Mouse (Mus musculus): ENCODE measurements around the gene Me1.

Gene Me1

DNA sequence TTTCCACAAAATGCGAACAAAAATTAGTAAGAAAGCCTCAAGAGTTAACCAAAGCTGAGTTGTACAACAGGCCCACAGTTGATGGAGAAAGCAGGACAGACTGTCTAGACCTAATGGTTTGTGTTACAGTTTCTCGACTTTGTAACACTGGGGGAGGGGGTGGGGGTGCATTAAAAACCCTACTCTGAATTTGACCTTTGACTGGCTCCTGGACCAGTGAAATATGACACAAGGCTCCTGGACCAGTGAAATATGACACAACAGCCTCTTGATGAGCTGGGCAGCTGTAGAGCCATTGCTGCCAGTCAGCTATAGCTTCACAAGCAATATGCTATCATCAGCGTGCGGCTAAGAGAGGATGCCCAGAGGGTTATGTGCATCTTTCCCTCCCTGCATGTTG lies 37.4 kb downstream of the Me1 start:
- DNase-seq (ENCODE audit: low spot score in 2 of 2) = no peak

- DNase-seq (ENCODE audit: low spot score in 2 of 2) = no peak
Observed at GRCm38 (mm10) chr9:86652194-86652593, 43.6 kb downstream of the Me1 start.

DNA sequence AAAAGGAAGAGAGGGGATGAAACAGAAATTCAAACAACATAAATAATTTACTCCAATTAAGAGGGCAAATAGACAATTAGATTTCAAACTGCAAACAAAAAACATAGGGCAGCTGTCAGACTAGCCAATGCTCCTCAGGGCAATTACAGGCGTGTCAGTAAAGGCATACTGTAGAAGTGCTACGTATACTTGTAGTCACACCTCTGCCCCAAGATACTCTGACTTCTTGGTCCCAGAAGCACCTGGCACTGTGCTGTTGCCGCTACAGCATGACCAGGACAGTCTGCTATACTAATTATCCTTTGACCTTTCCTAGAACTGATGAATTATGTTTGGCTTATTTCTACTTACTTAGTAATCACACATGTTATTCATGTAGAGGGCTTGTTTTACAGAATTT lies 44.5 kb downstream of the Me1 start:
- DNase-seq (ENCODE audit: low spot score in 2 of 2) = no peak

DNA sequence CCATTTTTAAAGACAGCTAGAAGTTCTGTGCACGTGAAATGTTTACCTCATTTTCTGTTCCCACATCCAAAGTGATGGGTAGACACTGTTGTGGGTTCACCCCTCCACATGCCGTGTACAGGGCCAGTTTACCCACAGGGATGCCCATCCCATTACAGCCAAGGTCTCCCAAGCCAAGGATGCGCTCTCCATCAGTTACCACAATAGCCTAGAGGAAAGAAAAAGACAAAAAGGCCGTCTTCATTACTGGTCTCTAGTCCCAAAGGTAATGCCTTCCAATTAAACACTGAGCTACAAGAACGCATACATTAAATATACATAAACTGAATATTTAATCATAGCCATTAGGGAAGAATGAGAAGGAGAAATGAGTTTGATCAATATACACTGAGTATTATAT lies 44.9 kb downstream of the Me1 start:
- no peak for DNase-seq (ENCODE audit: low spot score in 2 of 2)

- DNase-seq (ENCODE audit: low spot score in 2 of 2) = no peak
Observed at GRCm38 (mm10) chr9:86647931-86648550, 47.7 kb downstream of the Me1 start.

- no peak for DNase-seq (ENCODE audit: low spot score in 2 of 2)
Observed at GRCm38 (mm10) chr9:86646807-86647206, 48.9 kb downstream of the Me1 start.

GRCm38 (mm10) chr9:86643497-86643896 lies 52.3 kb downstream of the Me1 start:
- DNase-seq (ENCODE audit: low spot score in 2 of 2) = no peak

- DNase-seq (ENCODE audit: low spot score in 2 of 2) = no peak
Observed at GRCm38 (mm10) chr9:86638771-86639170, 57.0 kb downstream of the Me1 start.

DNA sequence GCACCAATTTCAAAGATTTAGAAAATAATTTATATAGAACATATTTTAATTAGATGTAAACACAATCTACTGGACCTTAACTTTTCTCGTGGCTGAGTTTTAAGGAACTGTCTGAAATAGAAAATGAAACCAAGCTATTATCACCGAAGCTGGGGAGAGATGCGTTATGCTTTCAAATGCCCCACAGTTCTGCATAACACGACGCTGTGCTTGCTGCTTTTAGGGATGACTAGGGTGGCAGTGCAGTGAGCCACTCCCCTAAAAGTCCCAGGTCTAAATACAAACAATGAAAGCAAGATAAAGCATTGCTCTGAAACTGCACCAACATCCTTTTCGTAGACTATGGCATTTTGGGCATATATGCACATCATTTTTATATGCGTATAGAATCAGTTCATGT lies 64.6 kb downstream of the Me1 start:
- DNase-seq (ENCODE audit: low spot score in 2 of 2) = no peak

DNA sequence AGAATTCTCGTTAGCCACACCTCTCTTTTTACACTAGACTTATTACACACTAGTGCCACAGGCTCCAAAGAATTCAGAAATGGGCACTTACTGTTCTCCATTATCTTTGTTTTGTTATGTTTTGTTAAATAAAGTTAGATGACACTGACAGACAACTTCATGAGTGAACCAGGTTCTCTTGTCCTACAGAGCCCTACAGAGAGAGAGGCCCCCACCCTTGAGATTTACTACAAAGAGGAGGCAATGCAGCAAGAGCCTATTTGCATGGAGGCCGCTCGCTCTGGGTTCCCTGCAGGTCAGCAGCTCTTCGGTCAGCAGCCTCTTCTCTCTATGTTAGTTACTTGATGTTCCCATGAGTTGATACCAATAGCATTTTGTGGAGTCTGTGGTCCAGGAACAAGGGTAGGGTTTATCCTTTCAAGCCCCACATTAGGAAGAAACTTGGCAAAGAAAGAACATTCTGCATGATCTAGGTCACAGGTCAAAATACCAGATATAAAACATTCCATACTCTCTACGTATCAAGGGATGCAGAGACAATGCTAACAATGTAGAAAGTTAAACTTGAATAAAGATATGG lies 65.3 kb downstream of the Me1 start:
- no peak for DNase-seq (ENCODE audit: low spot score in 2 of 2)

GRCm38 (mm10) chr9:86629379-86629778 lies 66.4 kb downstream of the Me1 start:
- DNase-seq (ENCODE audit: low spot score in 2 of 2) = no peak

DNA sequence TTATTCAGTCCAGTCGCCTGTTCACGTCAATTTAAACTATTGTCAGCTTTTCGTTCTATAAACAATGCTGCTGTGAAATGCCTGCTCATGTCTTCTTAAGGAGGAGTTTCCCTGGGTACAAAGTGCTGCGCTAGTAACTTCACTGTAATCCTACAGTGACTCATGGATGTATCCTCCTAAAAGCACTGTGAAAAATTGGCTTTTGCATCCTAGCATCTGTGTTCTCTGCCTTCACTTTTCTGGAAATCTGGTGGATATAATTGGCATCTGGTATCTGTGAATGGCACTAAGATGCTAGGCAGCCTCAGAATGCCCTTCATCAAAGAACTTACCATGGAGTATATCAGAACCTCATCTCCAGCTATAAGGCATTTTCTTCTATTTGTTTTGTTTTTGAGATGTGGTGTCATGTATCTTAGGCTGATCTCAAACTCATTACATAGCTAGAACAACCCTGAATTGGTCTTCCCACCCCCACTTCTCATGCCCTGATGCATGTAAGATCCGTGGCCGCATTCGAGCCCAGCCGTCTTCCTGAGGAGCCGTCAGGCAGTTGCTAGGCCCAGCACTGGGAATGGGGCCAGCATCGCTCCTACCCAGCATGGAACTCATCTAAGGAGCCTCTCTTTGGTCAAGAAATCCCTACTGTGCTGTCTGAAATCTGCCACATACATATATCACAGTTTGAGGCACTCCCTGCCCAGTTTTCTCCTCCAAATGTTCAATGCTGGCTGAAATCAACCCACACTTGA lies 67.8 kb downstream of the Me1 start:
- DNase-seq (ENCODE audit: low spot score in 2 of 2) = peak; percentile 29 to 31

DNA sequence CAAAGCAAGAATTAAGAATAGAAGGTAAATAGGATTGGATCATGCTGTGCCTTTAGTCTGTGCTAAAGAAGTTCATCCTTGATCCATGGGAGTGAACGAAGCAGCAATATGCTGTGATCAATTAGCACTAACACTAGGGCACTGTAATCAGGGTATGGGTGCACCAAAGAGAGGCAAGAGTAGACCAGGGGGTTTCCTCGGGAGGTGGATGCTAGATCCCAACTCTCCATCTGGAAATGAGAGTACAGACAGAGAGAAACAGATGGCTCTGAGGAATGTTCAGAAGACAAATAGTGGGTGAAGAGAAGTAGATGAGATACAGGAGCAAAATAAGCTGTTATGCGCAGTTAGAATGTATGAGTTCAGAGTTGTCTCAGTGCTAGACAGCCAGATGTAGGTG lies 68.8 kb downstream of the Me1 start:
- no peak for DNase-seq (ENCODE audit: low spot score in 2 of 2)

GRCm38 (mm10) chr9:86624781-86625180 lies 71.0 kb downstream of the Me1 start:
- DNase-seq (ENCODE audit: low spot score in 2 of 2) = no peak

DNA sequence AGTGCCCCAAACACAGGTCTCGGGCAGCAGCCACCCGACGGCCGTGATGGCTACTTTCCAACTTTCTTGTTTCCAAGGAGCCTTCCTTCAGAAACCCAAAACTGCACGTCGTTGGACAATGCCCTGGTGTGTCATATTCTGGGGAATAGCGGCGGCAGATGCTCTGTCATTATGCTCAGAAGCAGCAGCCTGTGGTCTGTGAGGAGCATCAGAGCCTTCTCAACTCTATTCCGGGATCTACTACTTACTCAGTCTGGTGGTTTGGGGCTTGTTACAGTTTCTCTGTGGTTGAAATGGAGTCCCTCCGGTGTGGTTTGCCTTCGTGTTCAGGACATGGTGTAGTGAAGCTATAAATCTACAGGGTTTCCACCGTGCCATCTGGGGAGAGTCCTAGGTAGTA lies 71.7 kb downstream of the Me1 start:
- DNase-seq (ENCODE audit: low spot score in 2 of 2) = no peak

DNA sequence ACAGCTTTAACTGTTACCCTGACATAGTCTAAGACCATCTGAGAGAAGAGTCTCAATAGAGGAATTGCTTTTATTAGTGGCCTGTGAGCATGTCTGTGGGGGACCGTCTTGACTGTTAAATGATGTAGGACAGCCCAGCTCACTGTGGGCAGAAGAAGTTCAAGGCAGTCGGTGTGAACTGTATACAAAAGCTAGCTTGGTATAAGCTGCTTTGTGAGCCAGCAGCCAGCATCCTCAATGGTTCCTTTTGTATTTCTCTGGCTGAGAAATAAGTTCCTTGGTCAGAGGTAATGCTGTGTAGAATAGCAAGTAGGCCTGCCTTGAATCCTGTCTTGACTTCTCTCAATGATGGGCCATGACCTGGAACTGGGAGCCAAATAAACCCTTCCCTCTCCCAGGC lies 73.7 kb downstream of the Me1 start:
- DNase-seq (ENCODE audit: low spot score in 2 of 2) = no peak

DNA sequence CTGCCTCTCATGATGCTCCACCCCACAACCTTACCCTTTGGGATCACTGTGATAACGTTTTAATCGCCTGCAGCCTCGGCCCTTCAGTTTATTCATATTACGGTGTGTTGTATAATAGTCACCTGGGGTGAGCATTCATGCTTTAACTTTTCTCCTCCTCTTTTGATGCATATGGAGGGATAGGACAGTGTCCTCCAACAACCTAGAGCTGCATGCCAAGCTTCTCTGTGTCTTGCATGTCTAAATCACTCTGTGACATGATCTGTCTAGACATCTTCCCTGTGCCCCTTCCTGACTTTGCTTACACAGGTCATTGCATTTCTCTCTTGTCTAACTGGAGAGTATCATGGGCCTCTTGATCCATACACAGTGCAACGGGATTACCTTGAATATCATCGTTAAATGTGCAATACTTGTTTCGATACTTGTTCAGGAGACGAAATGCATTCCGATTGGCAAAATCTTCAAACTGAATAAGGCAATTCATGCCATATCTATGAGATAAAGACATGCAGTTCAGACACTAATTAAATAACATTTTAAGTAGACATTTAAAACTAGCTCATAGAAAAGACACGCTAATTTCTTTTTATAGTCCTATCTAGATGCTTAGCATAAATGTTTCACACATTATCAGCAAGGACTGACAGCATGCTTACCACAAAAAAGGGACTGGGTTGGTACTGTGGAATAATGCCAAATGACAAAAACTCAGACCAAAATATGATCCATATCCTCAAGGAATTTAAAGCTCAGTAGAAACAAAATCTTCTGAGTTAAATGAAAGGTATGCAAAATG lies 76.2 kb downstream of the Me1 start:
- no peak for DNase-seq (ENCODE audit: low spot score in 2 of 2)

- DNase-seq (ENCODE audit: low spot score in 2 of 2) = no peak
Observed at GRCm38 (mm10) chr9:86617837-86618492, 77.8 kb downstream of the Me1 start.

GRCm38 (mm10) chr9:86615765-86616164 lies 80.0 kb downstream of the Me1 start:
- DNase-seq (ENCODE audit: low spot score in 2 of 2) = no peak

- DNase-seq (ENCODE audit: low spot score in 2 of 2) = no peak
Observed at GRCm38 (mm10) chr9:86612091-86612490, 83.7 kb downstream of the Me1 start.

DNA sequence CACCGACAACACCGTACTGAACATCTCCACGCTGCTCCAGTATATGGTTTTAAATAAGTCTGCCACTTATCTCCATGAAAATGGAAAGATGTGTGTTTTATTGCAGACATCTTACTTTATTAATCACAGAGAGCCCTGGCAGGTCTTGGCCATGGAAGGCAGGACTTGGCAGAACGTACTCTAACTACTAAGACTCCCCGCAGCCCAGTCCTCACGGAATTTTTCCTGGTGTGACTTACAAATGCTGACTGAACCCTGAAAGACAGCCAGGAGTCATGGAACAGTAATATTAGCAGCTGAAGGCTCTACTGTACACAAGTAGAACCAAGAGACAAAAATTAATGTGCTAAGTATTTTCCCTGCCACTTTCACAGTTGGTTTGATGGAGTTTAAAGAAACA lies 90.0 kb downstream of the Me1 start:
- DNase-seq (ENCODE audit: low spot score in 2 of 2) = no peak

GRCm38 (mm10) chr9:86599723-86600303 lies 95.9 kb downstream of the Me1 start:
- DNase-seq (ENCODE audit: low spot score in 2 of 2) = no peak

All from frontal cortex, postnatal 10 days (tissue).